Mouse (Mus musculus): ENCODE results near the gene Lman2.
A peak's percentile ranks its signal among the peaks of the same experiment; 100 is the strongest.

Gene Lman2

GRCm38 (mm10) chr13:55327169-55327568 is 35.4 kb downstream of the Lman2 start:
- DNase-seq (ENCODE audit: low read depth, low spot score): no peak

GRCm38 (mm10) chr13:55325596-55325995 is 37.0 kb downstream of the Lman2 start:
- DNase-seq (ENCODE audit: low read depth, low spot score): no peak

GRCm38 (mm10) chr13:55322130-55322825 is 40.3 kb downstream of the Lman2 start:
- peak; percentile 27 for DNase-seq (ENCODE audit: low read depth, low spot score)

- peak; percentile 81 for DNase-seq (ENCODE audit: low read depth, low spot score)
These were observed 41.0 kb downstream of the Lman2 start, which contains the start of gene Rab24 for GRCm38 (mm10) chr13:55321434-55322129. Gene Rab24, minus strand, starts transcription at chr13:55321946.

- DNase-seq (ENCODE audit: low read depth, low spot score): no peak
These were observed 42.6 kb downstream of the Lman2 start, which contains the start of gene Prelid1 for GRCm38 (mm10) chr13:55319931-55320533. Gene Prelid1, plus strand, starts transcription at chr13:55320500.

DNA sequence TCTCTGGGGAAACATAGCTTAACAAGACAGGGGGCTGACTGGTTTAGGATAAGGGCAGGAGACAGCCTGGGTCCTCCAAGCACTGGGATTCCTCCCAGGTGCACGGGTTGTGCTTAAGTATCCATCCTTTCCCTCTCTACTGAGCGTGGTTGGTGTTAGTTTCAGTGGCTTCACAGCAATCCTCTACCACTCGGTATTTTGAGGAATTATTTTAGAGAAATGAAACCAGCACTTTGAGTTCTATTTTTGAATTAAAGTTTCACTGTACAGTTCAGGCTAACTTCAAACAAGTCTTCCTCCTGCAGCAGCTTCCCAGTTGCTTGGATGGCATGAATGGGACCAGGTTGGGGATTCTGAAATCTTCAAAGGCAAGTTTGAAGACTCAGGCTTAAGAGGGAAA is 44.2 kb downstream of the Lman2 start:
- no peak for DNase-seq (ENCODE audit: low read depth, low spot score)

- no peak for DNase-seq (ENCODE audit: low read depth, low spot score)
These were observed 47.6 kb downstream of the Lman2 start for GRCm38 (mm10) chr13:55314891-55315412.

GRCm38 (mm10) chr13:55313051-55313450 is 49.5 kb downstream of the Lman2 start:
- DNase-seq (ENCODE audit: low read depth, low spot score): no peak

- no peak for DNase-seq (ENCODE audit: low read depth, low spot score)
These were observed 50.5 kb downstream of the Lman2 start for GRCm38 (mm10) chr13:55312028-55312630.

- no peak for DNase-seq (ENCODE audit: low read depth, low spot score)
These were observed 61.7 kb downstream of the Lman2 start for GRCm38 (mm10) chr13:55300913-55301312.

GRCm38 (mm10) chr13:55296760-55297159 is 65.8 kb downstream of the Lman2 start:
- DNase-seq (ENCODE audit: low read depth, low spot score): no peak

Measured in c-Kit-negative CD71-positive TER-119-positive erythroid progenitor cells, embryonic 14.5 days (primary cell).